Mouse (Mus musculus) kidney, embryonic 16.5 days (tissue): ENCODE measurements around the gene Thap12. TPM values are rescaled to one million over a fixed set of nuclear protein-coding genes. Genes with fewer than 3 reads are reported as not detected.

ENCODE experiments used
- ATAC-seq: fragments of 200-750 bp; cut with Nextera tagmentation; 2 replicates; pipeline ENCODE4 v1.8.0; 2017; ENCODE audit warnings: moderate TSS enrichment; ENCODE audit not compliant: low FRiP score, low TSS enrichment
- H3K27ac ChIP-seq: fragments of 300-500 bp; sonication (generic); 2 replicates; pipeline ENCODE4 v1.5.1; 2014; ENCODE audit warnings: low read length
- H3K27me3 ChIP-seq: fragments of 300-500 bp; sonication (generic); 2 replicates; pipeline ENCODE4 v1.6.1; 2014; ENCODE audit warnings: low read length, control low read depth, mixed read lengths; ENCODE audit not compliant: insufficient read depth
- H3K36me3 ChIP-seq: fragments of 300-500 bp; sonication (generic); 2 replicates; pipeline ENCODE4 v1.6.1; 2014; ENCODE audit warnings: low read length, control low read depth, mixed read lengths; ENCODE audit not compliant: insufficient read depth
- H3K4me1 ChIP-seq: fragments of 300-500 bp; sonication (generic); 2 replicates; pipeline ENCODE4 v1.6.1; 2014; ENCODE audit warnings: low read length, control low read depth, mixed read lengths; ENCODE audit not compliant: insufficient read depth
- H3K4me2 ChIP-seq: fragments of 300-500 bp; sonication (generic); replicated peaks from 2 replicates; pipeline ENCODE4 v1.6.1; 2014; ENCODE audit warnings: low read depth, low read length
- H3K4me3 ChIP-seq: fragments of 300-500 bp; sonication (generic); 2 replicates; pipeline ENCODE4 v1.5.1; 2014; ENCODE audit warnings: mild to moderate bottlenecking, low read length
- H3K9ac ChIP-seq: fragments of 300-500 bp; sonication (generic); replicated peaks from 2 replicates; pipeline ENCODE4 v1.6.1; 2014; ENCODE audit warnings: low read length
- H3K9me3 ChIP-seq: fragments of 300-500 bp; sonication (generic); 2 replicates; pipeline ENCODE4 v1.6.1; 2016; ENCODE audit warnings: low read length, control low read depth
- WGBS: fragments of 180-500 bp; shearing (Covaris S2); extraction: QIAGEN DNeasy Blood & Tissue Kit; methylation state at CpG from one replicate; pipeline ENCODE4 v1.1.7; 2014; 5-methylcytosine and 5-hydroxymethylcytosine counted together
- polyA plus RNA-seq: library from polyadenylated mRNA; unstranded; fragments of >200 nt; fragmentation: Nextera tagmentation; extraction: Ambion mirVana; gene quantifications from 2 replicates; pipeline ENCODE4 v1.2.1, GENCODE M21; 2015

Thap12 gene
- polyA plus RNA-seq, 1 experiment from 2014 or later: 53.7 TPM

- Histone ChIP-seq H3K27ac (peak overlapping the region; percentile 61), H3K4me3 (no peak overlapping the region), H3K9me3 (no peaks in the 10 kb centered on the region), H3K27me3 (no peaks in the 10 kb centered on the region), H3K9ac (no peak overlapping the region), H3K4me2 (no peak overlapping the region), H3K4me1 (peaks cover 20% of the 10 kb centered on the region), H3K36me3 (no peaks in the 10 kb centered on the region)
- 27% methylated on average over 11 of the region's 11 CpGs for WGBS
- peak; percentile 62; the same call in 1 of the 2 replicates for ATAC-seq
These were observed 30.5 kb upstream of the Thap12 start for GRCm38 (mm10) chr7:98672241-98672955.

- no peak overlapping the region for H3K9ac ChIP-seq
- ATAC-seq: no peak
- no peaks in the 10 kb centered on the region for H3K36me3 ChIP-seq
- H3K4me3 ChIP-seq: no peak overlapping the region
- H3K9me3 ChIP-seq: no peaks in the 10 kb centered on the region
- no peaks in the 10 kb centered on the region for H3K27me3 ChIP-seq
- WGBS: 74% methylated on average over 4 of the region's 4 CpGs
- H3K4me2 ChIP-seq: no peak overlapping the region
- H3K27ac ChIP-seq: no peak overlapping the region
- peaks cover 32% of the 10 kb centered on the region for H3K4me1 ChIP-seq
These were observed 28.6 kb upstream of the Thap12 start for GRCm38 (mm10) chr7:98674344-98674743.

GRCm38 (mm10) chr7:98677511-98677910 is 25.4 kb upstream of the Thap12 start:
- Histone ChIP-seq H3K4me1 (peaks cover 17% of the 10 kb centered on the region), H3K9me3 (no peaks in the 10 kb centered on the region), H3K4me2 (no peak overlapping the region), H3K9ac (no peak overlapping the region), H3K27me3 (no peaks in the 10 kb centered on the region), H3K27ac (no peak overlapping the region), H3K36me3 (no peaks in the 10 kb centered on the region), H3K4me3 (no peak overlapping the region)
- 59% methylated on average over 2 of the region's 2 CpGs for WGBS
- no peak for ATAC-seq

- Histone ChIP-seq H3K36me3 (no peaks in the 10 kb centered on the region), H3K4me2 (peak overlapping the region; percentile 20; the same call in 1 of the 2 replicates), H3K27me3 (no peaks in the 10 kb centered on the region), H3K27ac (peak overlapping the region; percentile 62), H3K4me1 (peaks cover 17% of the 10 kb centered on the region), H3K4me3 (no peak overlapping the region), H3K9ac (no peak overlapping the region), H3K9me3 (no peaks in the 10 kb centered on the region)
- WGBS: 44% methylated on average over 7 of the region's 7 CpGs
- ATAC-seq: no peak
These were observed 24.5 kb upstream of the Thap12 start for GRCm38 (mm10) chr7:98678441-98678840.

- Histone ChIP-seq H3K36me3 (no peaks in the 10 kb centered on the region), H3K4me2 (no peak overlapping the region), H3K27ac (no peak overlapping the region), H3K9ac (no peak overlapping the region), H3K4me1 (peaks cover 15% of the 10 kb centered on the region), H3K9me3 (no peaks in the 10 kb centered on the region), H3K27me3 (no peaks in the 10 kb centered on the region), H3K4me3 (no peak overlapping the region)
- ATAC-seq: no peak
- WGBS: 64% methylated on average over 2 of the region's 2 CpGs
These were observed 22.2 kb upstream of the Thap12 start for GRCm38 (mm10) chr7:98680691-98681090.

GRCm38 (mm10) chr7:98682821-98683220 is 20.1 kb upstream of the Thap12 start:
- Histone ChIP-seq H3K36me3 (no peaks in the 10 kb centered on the region), H3K9ac (no peak overlapping the region)
- ATAC-seq: no peak

GRCm38 (mm10) chr7:98685895-98686294 is 17.0 kb upstream of the Thap12 start:
- no peaks in the 10 kb centered on the region for H3K9me3 ChIP-seq
- peaks cover 4% of the 10 kb centered on the region; the same call in 1 of the 2 replicates for H3K4me1 ChIP-seq
- no peak overlapping the region for H3K27ac ChIP-seq
- peak overlapping the region; percentile 37 for H3K4me2 ChIP-seq
- 0 out of 2 replicates have a peak overlapping the region, but pooled peaks have one; percentile 2 for H3K4me3 ChIP-seq
- H3K27me3 ChIP-seq: no peaks in the 10 kb centered on the region
- 16% methylated on average over 13 of the region's 13 CpGs for WGBS
- H3K36me3 ChIP-seq: no peaks in the 10 kb centered on the region
- H3K9ac ChIP-seq: no peak overlapping the region; the same call in 1 of the 2 replicates
- ATAC-seq: peak; percentile 98

More at GRCm38 (mm10) chr7:98682821-98683220, 20.1 kb upstream of the Thap12 start:
- Histone ChIP-seq H3K9me3 (no peaks in the 10 kb centered on the region), H3K4me2 (no peak overlapping the region), H3K27me3 (no peaks in the 10 kb centered on the region), H3K4me1 (peaks cover 14% of the 10 kb centered on the region), H3K4me3 (no peak overlapping the region), H3K27ac (no peak overlapping the region)
- 91% methylated on average over 10 of the region's 10 CpGs for WGBS

GRCm38 (mm10) chr7:98690126-98690525 is 12.8 kb upstream of the Thap12 start:
- H3K27ac ChIP-seq: no peak overlapping the region
- no peaks in the 10 kb centered on the region for H3K9me3 ChIP-seq
- WGBS: 86% methylated on average over 1 of the region's 1 CpGs
- H3K36me3 ChIP-seq: no peaks in the 10 kb centered on the region
- peaks cover 21% of the 10 kb centered on the region for H3K4me1 ChIP-seq
- H3K4me3 ChIP-seq: no peak overlapping the region
- no peak for ATAC-seq
- no peak overlapping the region for H3K9ac ChIP-seq
- no peaks in the 10 kb centered on the region for H3K27me3 ChIP-seq
- no peak overlapping the region for H3K4me2 ChIP-seq

GRCm38 (mm10) chr7:98690831-98691230 is 12.1 kb upstream of the Thap12 start:
- Histone ChIP-seq H3K9ac (no peak overlapping the region), H3K27me3 (no peaks in the 10 kb centered on the region), H3K4me3 (no peak overlapping the region), H3K36me3 (no peaks in the 10 kb centered on the region), H3K9me3 (no peaks in the 10 kb centered on the region), H3K4me2 (no peak overlapping the region), H3K27ac (no peak overlapping the region), H3K4me1 (peaks cover 21% of the 10 kb centered on the region)
- 13% methylated on average over 3 of the region's 3 CpGs for WGBS
- ATAC-seq: no peak

GRCm38 (mm10) chr7:98692761-98693546 is 9.9 kb upstream of the Thap12 start:
- peak overlapping the region; percentile 12 for H3K4me3 ChIP-seq
- peak overlapping the region; percentile 51 for H3K4me2 ChIP-seq
- H3K9me3 ChIP-seq: no peaks in the 10 kb centered on the region
- H3K27me3 ChIP-seq: no peaks in the 10 kb centered on the region
- H3K4me1 ChIP-seq: peaks cover 17% of the 10 kb centered on the region
- H3K9ac ChIP-seq: peak overlapping the region; percentile 10
- H3K36me3 ChIP-seq: no peaks in the 10 kb centered on the region
- peak overlapping the region; percentile 73 for H3K27ac ChIP-seq
- WGBS: 22% methylated on average over 24 of the region's 24 CpGs
- peak; percentile 79 for ATAC-seq
